Mouse (Mus musculus): ENCODE results near the gene Camk2n2. TPM values are rescaled to one million over a fixed set of nuclear protein-coding genes. Genes with fewer than 3 reads are reported as not detected.

Camk2n2 gene
- polyA plus RNA-seq, 1 experiment from 2014 or later, result 69.4 TPM

GRCm38 (mm10) chr16:20642161-20642560 is 21.1 kb upstream of the Camk2n2 start:
- 0 out of 2 replicates have a peak, but pooled peaks have one; percentile 28 for ATAC-seq (ENCODE audit: low read depth)

GRCm38 (mm10) chr16:20638367-20638766 is 17.3 kb upstream of the Camk2n2 start:
- Histone ChIP-seq H3K9me3 (ENCODE audit: control insufficient read depth, low read length) (no peaks in the 10 kb centered on the region), H3K4me2 (ENCODE audit: low read depth, low read length) (no peak overlapping the region), H3K4me3 (ENCODE audit: low read depth, low read length) (no peak overlapping the region), H3K9ac (replicated peaks; ENCODE audit: low read depth, low read length) (no peak overlapping the region), H3K27ac (ENCODE audit: low read depth, low read length) (peak overlapping the region; percentile 30; the same call in 1 of the 2 replicates), H3K27me3 (ENCODE audit: control insufficient read depth, insufficient read depth, low read length) (no peaks in the 10 kb centered on the region), H3K36me3 (ENCODE audit: control insufficient read depth, insufficient read depth, low read length) (no peaks in the 10 kb centered on the region), H3K4me1 (ENCODE audit: control insufficient read depth, insufficient read depth, low read length) (no peaks in the 10 kb centered on the region)
- peak; percentile 75 for ATAC-seq (ENCODE audit: low read depth)
- WGBS, result 52% methylated on average over 8 of the region's 8 CpGs

More at GRCm38 (mm10) chr16:20642161-20642560, 21.1 kb upstream of the Camk2n2 start:
- H3K27me3 ChIP-seq (ENCODE audit: control insufficient read depth, insufficient read depth, low read length), result no peaks in the 10 kb centered on the region
- H3K4me1 ChIP-seq (ENCODE audit: control insufficient read depth, insufficient read depth, low read length), result no peaks in the 10 kb centered on the region
- H3K27ac ChIP-seq (ENCODE audit: low read depth, low read length), result no peak overlapping the region
- peaks cover 3% of the 10 kb centered on the region; the same call in 1 of the 2 replicates for H3K36me3 ChIP-seq (ENCODE audit: control insufficient read depth, insufficient read depth, low read length)
- WGBS, result 2% methylated on average over 8 of the region's 8 CpGs
- H3K9me3 ChIP-seq (ENCODE audit: control insufficient read depth, low read length), result no peaks in the 10 kb centered on the region
- no peak overlapping the region for H3K4me2 ChIP-seq (ENCODE audit: low read depth, low read length)
- H3K4me3 ChIP-seq (ENCODE audit: low read depth, low read length), result no peak overlapping the region
- H3K9ac ChIP-seq (replicated peaks; ENCODE audit: low read depth, low read length), result no peak overlapping the region

GRCm38 (mm10) chr16:20637410-20637809 is 16.3 kb upstream of the Camk2n2 start:
- Histone ChIP-seq H3K9ac (replicated peaks; ENCODE audit: low read depth, low read length) (no peak overlapping the region), H3K9me3 (ENCODE audit: control insufficient read depth, low read length) (no peaks in the 10 kb centered on the region), H3K27me3 (ENCODE audit: control insufficient read depth, insufficient read depth, low read length) (no peaks in the 10 kb centered on the region), H3K27ac (ENCODE audit: low read depth, low read length) (no peak overlapping the region), H3K4me1 (ENCODE audit: control insufficient read depth, insufficient read depth, low read length) (no peaks in the 10 kb centered on the region), H3K4me2 (ENCODE audit: low read depth, low read length) (no peak overlapping the region), H3K36me3 (ENCODE audit: control insufficient read depth, insufficient read depth, low read length) (no peaks in the 10 kb centered on the region), H3K4me3 (ENCODE audit: low read depth, low read length) (no peak overlapping the region)
- ATAC-seq (ENCODE audit: low read depth), result no peak
- WGBS, result 80% methylated on average over 8 of the region's 8 CpGs

GRCm38 (mm10) chr16:20629731-20630634 is 8.9 kb upstream of the Camk2n2 start, which contains the start of gene Ece2:
Gene Ece2, plus strand, starts transcription at chr16:20629828.
- peak within 1 kb of the TSS; percentile 95 for H3K4me2 ChIP-seq (ENCODE audit: low read depth, low read length)
- H3K9me3 ChIP-seq (ENCODE audit: control insufficient read depth, low read length), result no peaks in the 10 kb centered on the region
- H3K36me3 ChIP-seq (ENCODE audit: control insufficient read depth, insufficient read depth, low read length), result no peaks in the 10 kb centered on the region
- H3K27ac ChIP-seq (ENCODE audit: low read depth, low read length), result peak within 1 kb of the TSS; percentile 62
- H3K4me3 ChIP-seq (ENCODE audit: low read depth, low read length), result peak within 1 kb of the TSS; percentile 60
- no peaks in the 10 kb centered on the region for H3K27me3 ChIP-seq (ENCODE audit: control insufficient read depth, insufficient read depth, low read length)
- H3K9ac ChIP-seq (replicated peaks; ENCODE audit: low read depth, low read length), result peak within 1 kb of the TSS; percentile 76
- 7% methylated on average over 48 of the region's 54 CpGs for WGBS
- H3K4me1 ChIP-seq (ENCODE audit: control insufficient read depth, insufficient read depth, low read length), result no peaks in the 10 kb centered on the region
- peak; percentile 76 for ATAC-seq (ENCODE audit: low read depth)

GRCm38 (mm10) chr16:20628871-20629391 is 7.8 kb upstream of the Camk2n2 start:
- Histone ChIP-seq H3K36me3 (ENCODE audit: control insufficient read depth, insufficient read depth, low read length) (no peaks in the 10 kb centered on the region), H3K27ac (ENCODE audit: low read depth, low read length) (no peak overlapping the region), H3K4me1 (ENCODE audit: control insufficient read depth, insufficient read depth, low read length) (no peaks in the 10 kb centered on the region), H3K9me3 (ENCODE audit: control insufficient read depth, low read length) (no peaks in the 10 kb centered on the region), H3K4me3 (ENCODE audit: low read depth, low read length) (peak overlapping the region; percentile 60), H3K9ac (replicated peaks; ENCODE audit: low read depth, low read length) (no peak overlapping the region), H3K4me2 (ENCODE audit: low read depth, low read length) (peak overlapping the region; percentile 95), H3K27me3 (ENCODE audit: control insufficient read depth, insufficient read depth, low read length) (no peaks in the 10 kb centered on the region)
- 42% methylated on average over 11 of the region's 11 CpGs for WGBS
- no peak for ATAC-seq (ENCODE audit: low read depth)

- Histone ChIP-seq H3K4me3 (ENCODE audit: low read depth, low read length) (no peak overlapping the region), H3K27me3 (ENCODE audit: control insufficient read depth, insufficient read depth, low read length) (no peaks in the 10 kb centered on the region), H3K36me3 (ENCODE audit: control insufficient read depth, insufficient read depth, low read length) (no peaks in the 10 kb centered on the region), H3K9ac (replicated peaks; ENCODE audit: low read depth, low read length) (peak overlapping the region; percentile 78; the same call in 1 of the 2 replicates), H3K4me1 (ENCODE audit: control insufficient read depth, insufficient read depth, low read length) (peaks cover 8% of the 10 kb centered on the region; the same call in 1 of the 2 replicates), H3K4me2 (ENCODE audit: low read depth, low read length) (peak overlapping the region; percentile 89; the same call in 1 of the 2 replicates), H3K27ac (ENCODE audit: low read depth, low read length) (no peak overlapping the region; the same call in 1 of the 2 replicates), H3K9me3 (ENCODE audit: control insufficient read depth, low read length) (no peaks in the 10 kb centered on the region)
- ATAC-seq (ENCODE audit: low read depth), result no peak
- WGBS, result 47% methylated on average over 2 of the region's 2 CpGs
Measured at GRCm38 (mm10) chr16:20623211-20623610, 2.1 kb upstream of the Camk2n2 start.

GRCm38 (mm10) chr16:20621991-20622685 is 1.1 kb upstream of the Camk2n2 start:
- ATAC-seq (ENCODE audit: low read depth), result peak; percentile 68

GRCm38 (mm10) chr16:20620751-20621190 is 316 bp downstream of the Camk2n2 start:
- peak overlapping the region; percentile 97 for H3K27ac ChIP-seq (ENCODE audit: low read depth, low read length)
- peaks cover 8% of the 10 kb centered on the region; the same call in 1 of the 2 replicates for H3K4me1 ChIP-seq (ENCODE audit: control insufficient read depth, insufficient read depth, low read length)
- H3K4me3 ChIP-seq (ENCODE audit: low read depth, low read length), result peak overlapping the region; percentile 78
- H3K4me2 ChIP-seq (ENCODE audit: low read depth, low read length), result peak overlapping the region; percentile 89
- no peaks in the 10 kb centered on the region for H3K27me3 ChIP-seq (ENCODE audit: control insufficient read depth, insufficient read depth, low read length)
- no peaks in the 10 kb centered on the region for H3K9me3 ChIP-seq (ENCODE audit: control insufficient read depth, low read length)
- peak overlapping the region; percentile 78 for H3K9ac ChIP-seq (replicated peaks; ENCODE audit: low read depth, low read length)
- peak; percentile 18; the same call in 1 of the 2 replicates for ATAC-seq (ENCODE audit: low read depth)
- 1% methylated on average over 32 of the region's 32 CpGs for WGBS
- no peaks in the 10 kb centered on the region for H3K36me3 ChIP-seq (ENCODE audit: control insufficient read depth, insufficient read depth, low read length)

More at GRCm38 (mm10) chr16:20621991-20622685, 1.1 kb upstream of the Camk2n2 start:
- H3K9ac ChIP-seq (replicated peaks; ENCODE audit: low read depth, low read length), result peak overlapping the region; percentile 78
- no peaks in the 10 kb centered on the region for H3K36me3 ChIP-seq (ENCODE audit: control insufficient read depth, insufficient read depth, low read length)
- peaks cover 8% of the 10 kb centered on the region; the same call in 1 of the 2 replicates for H3K4me1 ChIP-seq (ENCODE audit: control insufficient read depth, insufficient read depth, low read length)
- H3K9me3 ChIP-seq (ENCODE audit: control insufficient read depth, low read length), result no peaks in the 10 kb centered on the region
- peak overlapping the region; percentile 89 for H3K4me2 ChIP-seq (ENCODE audit: low read depth, low read length)
- 0% methylated on average over 35 of the region's 37 CpGs for WGBS
- peak overlapping the region; percentile 97 for H3K27ac ChIP-seq (ENCODE audit: low read depth, low read length)
- H3K27me3 ChIP-seq (ENCODE audit: control insufficient read depth, insufficient read depth, low read length), result no peaks in the 10 kb centered on the region
- H3K4me3 ChIP-seq (ENCODE audit: low read depth, low read length), result peak overlapping the region; percentile 78

All from neural tube, embryonic 14.5 days (tissue).